Mouse (Mus musculus) frontal cortex, postnatal 25 days (tissue): ENCODE data around the gene Cers6.

Experiments
- DNase-seq, 2 experiments: peaks; one replicate each; pipeline ENCODE4 v3.0.0; 2022; ENCODE audit warnings: low spot score in 2 of 2

The Cers6 gene

DNA sequence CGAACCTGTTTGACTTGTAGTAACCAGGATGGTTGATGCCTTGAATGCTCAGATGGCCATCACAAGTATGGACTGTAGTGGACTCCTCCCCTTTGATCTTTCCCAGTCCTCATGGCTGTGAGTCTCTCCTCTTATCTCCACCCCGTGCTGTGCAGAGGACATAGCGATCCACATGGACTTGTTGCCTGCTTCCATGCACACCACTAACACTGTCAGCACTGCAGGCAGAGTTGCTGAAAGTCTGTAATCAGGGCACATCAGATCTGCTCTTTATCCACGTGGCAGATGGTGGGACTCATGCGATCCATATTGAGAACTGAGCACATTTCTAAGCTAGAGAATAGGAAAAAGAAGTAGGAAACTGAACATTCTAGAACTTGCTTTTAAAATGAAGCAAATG lies 154.6 kb downstream of the Cers6 start:
- no peak for DNase-seq

DNA sequence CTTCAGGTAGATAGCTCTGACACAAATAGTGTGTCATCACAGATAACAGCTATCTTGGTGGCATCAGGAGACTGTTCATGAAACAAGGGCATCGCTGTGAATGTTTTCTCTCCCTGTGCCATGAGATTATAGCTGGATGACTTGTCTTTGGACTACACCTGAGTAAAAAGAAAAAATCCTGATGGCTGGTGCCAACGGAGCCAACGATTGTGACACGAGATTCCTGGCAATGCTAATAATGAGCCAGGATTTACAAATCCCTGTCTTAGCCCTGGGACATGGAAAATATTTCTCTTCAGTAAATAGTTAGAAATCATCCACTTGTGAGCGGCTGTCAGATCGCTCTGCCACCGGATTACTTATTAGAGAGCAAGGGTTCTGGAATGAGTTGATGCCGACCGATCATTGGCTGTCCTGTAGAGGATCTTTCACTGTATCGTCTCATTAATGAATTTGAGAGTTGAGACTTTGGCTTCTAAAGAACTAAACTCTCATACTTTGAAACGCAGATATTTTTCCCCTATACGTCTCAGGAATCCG lies 157.9 kb downstream of the Cers6 start:
- DNase-seq, result no peak

DNA sequence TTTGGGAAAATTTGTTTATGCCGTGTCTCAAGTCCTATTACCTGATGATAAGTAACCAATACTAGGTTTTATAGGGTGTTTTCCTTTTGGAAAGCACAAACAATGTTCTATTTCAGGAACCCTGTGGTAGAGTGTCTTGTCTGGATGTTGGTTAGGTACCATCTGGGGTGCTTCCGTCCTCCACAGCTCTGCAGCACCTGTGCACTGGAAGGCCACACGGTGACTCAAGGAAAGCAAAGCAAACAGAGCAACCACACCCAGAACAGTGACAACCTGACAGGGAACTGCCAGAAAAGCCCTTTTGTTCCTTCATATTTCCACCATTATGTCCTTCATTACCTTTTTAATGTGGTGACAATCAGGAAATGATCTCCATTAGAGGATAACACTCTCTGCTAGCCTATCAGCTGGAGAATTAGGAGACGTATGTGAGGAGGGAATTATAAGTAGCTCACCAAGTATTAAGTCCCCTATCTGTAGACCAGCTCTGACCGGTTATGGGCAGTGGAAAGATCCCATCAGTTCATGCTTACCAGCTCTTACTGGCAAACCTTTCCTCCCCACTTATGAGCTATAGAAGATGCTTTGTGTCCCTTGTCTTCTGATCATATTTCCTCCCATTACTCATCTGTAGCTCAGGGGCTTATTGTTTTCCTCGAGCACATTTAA lies 158.7 kb downstream of the Cers6 start:
- no peak for DNase-seq

DNA sequence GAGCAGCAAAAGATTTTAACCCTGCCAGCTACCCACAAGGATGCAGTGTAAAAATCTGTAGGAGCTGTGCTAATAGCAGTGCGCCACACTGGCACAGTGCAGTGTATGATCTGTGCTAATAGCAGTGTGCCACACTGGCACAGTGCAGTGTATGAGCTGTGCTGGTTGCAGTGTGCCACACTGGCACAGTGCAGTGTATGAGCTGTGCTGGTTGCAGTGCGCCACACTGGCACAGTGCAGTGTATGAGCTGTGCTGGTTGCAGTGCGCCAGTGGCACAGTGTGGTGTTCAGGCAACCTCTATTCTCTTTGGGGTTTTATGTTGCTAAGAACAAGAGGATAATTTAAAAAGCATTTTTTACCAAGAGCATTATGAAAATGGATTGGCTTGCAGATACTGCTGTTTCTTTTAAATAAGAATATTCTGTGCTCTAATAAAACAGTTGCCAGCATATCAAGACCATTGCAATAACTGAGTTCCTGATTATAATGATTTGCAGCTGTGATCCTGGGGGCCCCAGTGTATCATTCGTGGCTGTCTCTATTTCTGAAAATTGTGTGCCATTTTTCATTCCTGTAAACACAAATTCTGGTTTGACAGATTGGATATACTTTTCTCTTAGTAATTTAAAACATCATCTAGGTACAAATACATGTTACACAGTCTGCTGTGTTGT lies 159.5 kb downstream of the Cers6 start:
- DNase-seq, result no peak

DNA sequence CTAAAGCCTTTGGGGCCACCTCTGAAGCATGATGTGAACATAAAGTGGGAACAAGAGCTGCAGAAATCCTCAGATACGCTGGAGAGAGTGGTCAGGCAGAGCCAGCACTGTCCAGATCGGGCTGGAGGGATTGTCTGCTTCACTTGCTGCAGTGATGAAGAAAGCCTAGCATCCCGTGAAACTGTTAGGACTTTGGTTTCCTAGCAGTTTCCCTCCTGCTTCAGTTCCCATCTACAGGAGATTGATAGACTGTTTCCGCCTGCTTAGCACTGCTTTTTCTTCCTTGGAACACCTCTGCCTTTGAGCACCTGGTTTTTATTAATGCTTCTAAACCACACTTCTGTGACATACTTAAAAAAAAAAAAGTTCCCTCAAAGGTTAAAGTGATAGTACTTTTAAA lies 160.3 kb downstream of the Cers6 start:
- DNase-seq, result no peak

DNA sequence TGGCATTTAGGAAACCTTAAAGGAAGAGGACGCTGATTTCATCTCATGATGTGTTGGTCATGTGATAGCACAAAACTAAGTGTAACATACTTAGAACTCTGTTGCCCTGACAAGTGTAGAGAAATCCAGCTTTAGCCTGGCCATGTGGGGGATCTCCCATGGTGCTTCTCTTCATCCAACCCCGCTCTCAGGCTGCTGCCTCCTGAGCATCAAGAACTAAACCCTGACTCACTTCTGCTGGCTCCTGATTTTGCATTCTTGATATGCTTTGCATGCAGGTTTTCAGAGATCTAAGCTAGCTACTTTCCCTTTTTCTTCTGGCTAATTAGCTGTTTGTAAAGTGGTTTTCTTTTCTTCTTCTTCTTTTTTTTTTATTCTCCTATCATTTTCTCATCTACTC lies 163.6 kb downstream of the Cers6 start:
- DNase-seq, result no peak

DNA sequence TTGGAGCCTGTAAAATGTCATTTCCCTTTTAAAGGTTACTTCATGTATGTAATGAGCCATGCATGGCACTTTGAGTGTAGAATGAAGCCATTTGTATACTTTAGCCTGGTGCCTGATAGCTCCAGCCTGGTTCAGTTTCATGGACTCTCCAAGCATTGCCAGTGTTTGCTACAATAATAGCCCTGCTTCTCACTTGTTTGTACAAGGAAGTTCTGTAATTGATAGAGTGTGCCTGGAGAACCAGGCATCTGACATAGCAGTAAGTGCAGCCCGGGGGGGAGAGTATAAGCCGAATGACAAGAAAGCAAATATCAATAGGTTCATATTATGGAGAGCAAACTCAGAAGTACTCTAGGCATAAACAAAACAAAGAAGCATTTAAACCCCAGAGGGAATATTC lies 171.3 kb downstream of the Cers6 start:
- no peak for DNase-seq

DNA sequence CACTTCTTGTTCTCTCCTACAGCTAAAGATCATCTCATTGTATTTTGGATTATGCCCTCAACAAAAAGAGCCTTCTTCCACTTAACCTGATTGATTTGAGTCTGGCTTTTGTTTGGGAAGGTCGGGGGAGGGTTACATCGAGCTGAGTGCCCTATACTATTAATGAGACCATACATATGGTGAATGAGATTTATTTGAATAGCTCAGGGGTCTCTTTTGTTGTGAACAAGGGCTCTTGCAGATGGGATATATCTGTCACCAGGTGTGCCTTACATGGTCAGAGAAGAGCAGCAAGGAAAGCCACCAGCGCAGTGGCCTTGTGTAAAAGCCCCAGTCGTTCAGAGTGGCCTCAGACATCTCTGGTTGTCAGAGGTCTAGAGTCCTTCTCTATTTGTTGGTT lies 174.2 kb downstream of the Cers6 start:
- DNase-seq, result no peak

DNA sequence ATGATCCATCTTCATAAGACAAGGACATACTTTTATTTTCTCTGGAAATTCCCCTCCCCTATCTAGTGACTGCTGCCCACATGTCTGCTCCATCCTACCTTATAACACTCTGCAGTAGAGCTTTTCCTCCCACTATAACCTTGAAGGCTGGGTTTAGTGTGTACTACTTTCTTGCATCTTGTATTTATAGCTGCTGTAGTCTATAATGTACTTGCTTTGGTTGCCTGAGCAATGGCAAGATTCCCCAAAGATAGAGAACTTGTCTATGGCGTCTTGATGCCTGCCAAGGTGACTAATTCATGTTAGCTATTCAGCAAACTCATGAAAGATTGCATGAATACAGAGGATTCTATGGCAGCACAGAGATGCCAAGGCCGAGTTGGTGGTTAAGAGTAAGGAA lies 176.1 kb downstream of the Cers6 start:
- no peak for DNase-seq

DNA sequence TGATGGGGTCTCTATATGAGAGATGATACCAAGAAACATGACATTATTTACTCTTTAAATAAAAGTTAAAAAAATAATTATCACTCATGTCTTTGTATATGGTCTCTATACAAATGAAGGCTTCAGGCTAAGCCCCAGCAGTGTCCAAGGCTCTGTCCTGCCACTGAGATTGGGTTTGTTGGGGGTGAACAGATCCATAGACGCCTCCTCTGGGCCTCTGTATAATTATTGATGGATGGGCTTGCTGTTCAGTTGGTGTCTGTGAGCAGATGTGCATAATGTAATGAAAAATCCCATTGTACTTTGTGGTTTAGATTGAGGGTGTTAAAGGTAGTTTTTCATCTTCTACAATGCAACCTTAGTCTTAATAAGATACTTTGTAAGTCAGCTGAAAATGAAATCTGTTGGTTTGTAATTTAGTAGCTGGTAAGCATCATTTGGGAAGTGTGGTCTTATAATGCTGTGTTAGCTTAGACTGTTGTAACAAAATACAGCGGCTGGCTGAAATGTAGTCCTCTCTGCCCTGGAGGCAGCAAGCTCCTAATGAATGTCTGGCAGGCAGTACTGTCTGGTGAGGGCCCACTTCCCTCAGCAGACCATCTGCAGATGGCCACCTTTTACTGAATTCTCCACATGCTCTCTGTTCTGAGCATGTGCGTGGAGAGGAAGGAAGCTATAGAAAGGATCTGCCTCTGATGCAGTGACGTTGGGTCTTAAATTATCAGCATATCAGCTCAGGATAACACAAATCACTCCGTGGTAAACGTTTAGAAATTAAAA lies 181.3 kb downstream of the Cers6 start:
- no peak for DNase-seq

DNA sequence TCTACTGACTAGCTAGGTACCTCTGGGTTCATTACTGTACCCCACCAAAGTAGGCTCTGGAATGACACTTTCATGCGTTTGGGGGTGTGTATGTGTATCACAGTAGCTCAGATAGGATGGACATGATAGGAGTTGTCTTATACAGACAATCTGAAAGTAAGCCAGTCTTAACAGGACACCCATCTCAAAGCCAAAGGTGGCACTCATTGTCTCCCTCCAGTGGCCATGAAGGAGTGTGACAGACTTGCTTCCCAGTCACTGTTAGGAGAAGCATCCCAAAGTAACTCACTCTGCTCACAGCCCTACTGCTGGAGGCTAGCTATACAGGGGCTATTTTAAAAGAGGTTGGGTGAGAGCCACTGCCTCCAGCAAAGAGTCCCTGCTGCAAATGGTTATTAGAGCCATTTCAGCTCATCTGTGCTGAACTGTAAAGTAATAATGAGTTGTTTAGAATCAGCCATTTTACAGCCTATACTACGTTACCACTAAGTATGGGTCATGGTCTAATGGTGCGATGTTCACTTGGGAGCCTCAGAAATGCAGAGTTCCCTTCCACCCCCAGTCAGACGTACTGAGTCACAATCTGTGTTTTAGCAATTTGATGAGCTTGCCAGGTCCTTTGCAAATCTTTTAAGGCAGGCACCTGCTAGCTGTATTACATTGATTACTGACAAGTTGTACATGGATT lies 182.3 kb downstream of the Cers6 start:
- DNase-seq, result no peak

DNA sequence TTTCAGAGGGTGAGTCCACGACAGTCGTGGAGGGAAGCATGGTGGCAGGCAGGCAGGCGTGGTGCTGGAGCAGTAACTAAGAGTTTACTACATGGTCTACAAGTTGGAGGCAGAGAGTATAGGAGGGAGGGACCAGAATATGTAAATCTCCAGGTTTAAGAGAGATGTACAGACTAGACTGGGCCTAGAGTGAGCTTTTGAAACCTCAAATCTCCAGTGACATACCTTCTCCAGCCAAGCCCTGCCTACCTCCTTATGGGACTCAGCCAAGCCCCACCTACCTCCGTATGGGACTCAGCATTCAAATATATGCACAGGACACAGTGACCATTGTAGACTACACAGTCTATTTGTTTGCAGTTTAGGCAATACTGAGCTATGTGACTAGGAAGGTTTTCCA lies 184.7 kb downstream of the Cers6 start:
- DNase-seq, result no peak

DNA sequence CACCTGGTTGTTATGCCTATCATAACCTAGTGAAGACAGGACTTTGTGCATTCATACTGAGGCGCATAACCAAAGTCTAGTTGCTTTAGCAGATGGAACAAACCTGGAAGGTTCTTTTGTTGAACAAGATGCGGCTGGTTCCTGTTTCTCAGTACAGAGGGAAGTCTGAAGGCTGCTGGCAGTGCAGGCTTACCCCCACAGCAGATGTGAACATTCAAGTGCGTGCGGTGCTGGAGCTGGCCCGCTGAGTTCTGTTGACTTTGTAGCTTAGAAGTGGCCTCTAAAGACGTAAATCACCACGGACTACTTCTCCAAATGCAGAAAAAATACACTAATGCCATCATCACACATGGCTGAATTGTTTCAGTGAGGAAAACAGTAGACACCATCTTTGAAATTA lies 186.1 kb downstream of the Cers6 start:
- no peak for DNase-seq

DNA sequence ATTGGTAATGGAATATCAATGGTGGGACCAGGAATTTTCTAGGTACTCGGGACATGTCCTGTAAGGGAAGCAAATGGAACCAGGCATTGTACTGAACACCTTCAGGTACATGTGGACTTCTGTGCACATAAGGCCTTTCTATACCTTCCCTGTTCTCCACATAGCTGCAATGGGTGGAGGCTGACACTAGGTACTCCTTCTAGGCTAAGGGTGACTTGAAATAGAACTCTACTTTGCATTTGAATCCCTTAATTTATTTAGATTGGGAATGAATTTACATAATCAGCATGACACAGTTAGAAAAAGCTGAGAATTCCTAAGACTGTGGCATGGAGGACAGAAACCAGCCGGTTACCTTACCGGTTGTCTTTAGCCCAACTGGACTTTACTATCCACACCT lies 186.6 kb downstream of the Cers6 start:
- DNase-seq, result no peak

DNA sequence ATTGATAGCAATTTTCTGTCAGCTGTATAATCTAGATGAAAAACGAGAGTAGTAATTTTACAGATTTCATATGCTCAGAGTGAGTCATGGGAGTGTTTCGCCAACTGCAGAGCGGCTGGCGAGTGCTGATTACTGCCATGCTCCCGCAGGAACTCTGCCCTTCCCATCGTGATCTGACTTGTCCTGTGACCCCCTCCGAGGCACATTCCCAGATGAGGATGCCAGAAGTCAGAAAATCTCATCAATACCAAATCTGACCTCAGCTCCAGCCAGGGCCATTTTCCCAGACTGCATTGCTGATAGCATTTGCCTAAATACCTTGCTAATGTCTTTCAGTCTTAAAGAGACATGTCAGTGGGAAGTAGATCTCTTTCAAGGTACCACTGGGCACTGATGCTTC lies 187.9 kb downstream of the Cers6 start:
- DNase-seq, result no peak

DNA sequence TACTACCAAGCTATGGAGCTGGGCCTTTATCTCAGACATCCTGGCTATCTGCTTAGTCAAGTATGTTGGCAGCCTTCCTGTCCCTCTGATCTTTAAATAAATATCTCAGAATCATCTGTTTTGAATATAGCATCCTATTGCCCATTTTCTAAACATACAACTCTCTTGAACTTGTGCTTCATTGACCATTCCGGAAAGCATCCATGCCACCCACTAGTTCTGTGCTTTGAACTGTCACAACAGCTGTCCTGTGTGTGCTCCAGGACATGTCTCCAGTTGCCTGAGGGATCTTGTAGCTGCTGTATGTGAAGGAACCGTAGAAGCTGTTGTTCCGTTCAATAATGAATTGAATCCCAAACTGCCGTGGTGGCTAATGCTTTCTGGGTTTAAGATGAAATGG lies 188.9 kb downstream of the Cers6 start:
- DNase-seq, result no peak

DNA sequence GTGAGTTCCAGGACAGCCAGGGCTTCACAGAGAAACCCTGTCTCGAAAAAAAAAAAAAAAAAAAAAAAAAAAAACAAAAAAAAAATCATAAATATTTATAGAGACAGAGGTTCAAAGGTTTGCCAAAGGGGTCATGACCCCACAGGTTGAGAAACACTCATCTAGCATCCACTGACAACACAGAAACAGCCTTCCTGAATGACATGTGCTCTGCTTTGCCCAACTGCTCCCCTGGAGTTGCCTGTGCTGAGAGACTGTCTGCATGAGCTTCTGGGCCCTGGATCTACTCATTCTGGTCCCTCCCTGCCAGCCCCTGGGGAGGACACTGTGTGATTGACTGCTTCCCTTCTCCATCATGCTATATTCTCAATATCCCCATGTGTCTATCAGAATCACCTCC lies 190.4 kb downstream of the Cers6 start:
- no peak for DNase-seq

DNA sequence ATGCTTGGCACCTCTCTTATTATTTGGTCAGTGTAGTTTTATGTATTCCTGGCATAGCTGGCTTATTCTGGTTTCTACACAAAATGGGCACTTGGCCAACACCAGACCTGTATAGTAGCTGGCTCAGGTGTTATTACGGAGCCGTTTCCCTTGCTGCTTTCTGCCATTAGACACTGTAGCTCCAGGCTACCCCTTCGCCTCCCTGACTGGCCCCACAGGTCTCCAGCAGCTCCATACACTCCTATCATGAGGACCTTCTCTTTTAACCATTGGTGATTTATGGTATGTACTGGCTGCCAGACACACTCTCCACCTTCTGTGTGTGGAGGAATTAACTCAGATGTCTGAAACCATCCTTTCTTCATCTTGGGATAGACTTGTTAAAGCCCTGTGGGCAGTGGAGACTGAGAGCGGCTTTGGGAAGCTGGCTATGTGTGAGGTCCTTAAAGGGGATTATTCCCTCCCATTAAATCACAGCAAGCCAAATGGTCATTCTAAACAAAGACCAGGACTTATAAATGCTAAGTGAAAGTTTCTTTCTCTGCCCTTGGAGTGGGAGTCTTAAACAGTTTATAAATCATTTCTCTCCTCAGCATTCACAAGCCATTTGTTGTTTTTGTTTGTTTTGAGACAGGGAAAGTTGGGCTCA lies 192.1 kb downstream of the Cers6 start:
- no peak for DNase-seq

DNA sequence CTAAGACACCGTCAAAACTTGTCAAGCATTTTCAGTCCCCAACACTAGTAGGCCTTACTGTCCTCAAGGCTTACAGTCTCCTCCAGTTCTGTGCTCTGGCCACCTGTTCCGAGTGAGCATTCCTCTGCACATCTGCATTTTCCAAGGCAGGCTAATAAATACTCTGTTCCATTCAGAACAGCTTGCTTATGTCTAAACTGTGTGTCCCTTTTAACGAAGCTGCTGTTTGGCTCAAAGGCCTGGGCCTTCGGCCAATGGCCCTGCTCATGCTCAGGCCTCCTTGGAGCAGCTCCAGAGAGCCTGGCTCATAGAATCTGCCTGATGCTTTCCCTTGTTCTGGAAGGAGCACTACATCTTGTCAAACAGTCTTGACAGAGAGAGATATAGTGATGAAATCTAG lies 193.0 kb downstream of the Cers6 start:
- DNase-seq, result no peak

DNA sequence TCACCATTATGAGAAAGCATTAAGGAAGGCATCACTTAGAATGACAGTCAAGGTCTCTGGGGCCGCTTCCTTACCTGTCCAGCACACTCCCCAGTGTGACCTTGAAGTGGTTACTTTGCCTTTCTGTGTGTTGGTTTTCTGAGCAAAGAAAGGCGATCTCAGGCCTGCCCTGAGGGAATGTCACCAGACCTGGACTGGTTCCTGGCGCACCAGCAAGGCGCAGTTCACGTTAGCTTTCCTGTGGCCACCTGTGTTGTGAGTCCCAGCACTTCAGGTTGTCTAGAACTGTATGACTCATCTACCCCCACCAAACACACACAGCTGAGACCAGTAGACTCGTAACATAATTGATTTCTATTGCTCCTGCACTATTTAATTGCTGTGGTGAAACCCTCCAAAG lies 193.9 kb downstream of the Cers6 start:
- DNase-seq, result no peak

DNA sequence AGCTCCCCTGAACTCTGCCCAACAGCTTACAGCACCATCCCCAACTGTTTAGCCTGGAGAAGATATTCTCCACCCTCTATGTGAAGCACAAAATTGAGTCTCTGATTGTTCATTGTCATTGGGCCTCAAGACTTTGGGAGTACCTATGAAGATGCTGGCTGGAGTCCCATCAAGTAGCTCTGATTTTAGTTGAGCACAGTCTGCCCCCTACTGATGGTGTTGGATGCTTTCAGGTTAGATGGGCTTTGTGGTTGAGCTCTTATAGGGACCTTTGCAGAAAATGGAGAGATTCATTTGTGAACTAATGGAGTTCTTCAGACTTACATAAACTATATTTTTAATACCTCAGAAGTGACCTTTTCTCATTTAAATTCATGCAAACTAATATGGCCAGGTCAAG lies 200.1 kb downstream of the Cers6 start:
- no peak for DNase-seq
